Mouse (Mus musculus) adrenal gland, postnatal 10 days (tissue): Measurements from ENCODE around the gene Rtn3. TPM values are rescaled to one million over a fixed set of nuclear protein-coding genes. Genes with fewer than 3 reads are reported as not detected.
A peak's percentile ranks its signal among the peaks of the same experiment; 100 is the strongest.

ENCODE experiments used
- DNase-seq: peaks from one replicate; pipeline ENCODE4 v3.0.0; 2021; ENCODE audit warnings: mixed read lengths
- total RNA-seq, 2 experiments: library from RNA; stranded (reverse); gene quantifications; 2 replicates each; pipeline ENCODE4 v1.2.3; 2021

Rtn3 gene
- total RNA-seq, 2 experiments from 2014 or later = 128 to 139 TPM

DNA sequence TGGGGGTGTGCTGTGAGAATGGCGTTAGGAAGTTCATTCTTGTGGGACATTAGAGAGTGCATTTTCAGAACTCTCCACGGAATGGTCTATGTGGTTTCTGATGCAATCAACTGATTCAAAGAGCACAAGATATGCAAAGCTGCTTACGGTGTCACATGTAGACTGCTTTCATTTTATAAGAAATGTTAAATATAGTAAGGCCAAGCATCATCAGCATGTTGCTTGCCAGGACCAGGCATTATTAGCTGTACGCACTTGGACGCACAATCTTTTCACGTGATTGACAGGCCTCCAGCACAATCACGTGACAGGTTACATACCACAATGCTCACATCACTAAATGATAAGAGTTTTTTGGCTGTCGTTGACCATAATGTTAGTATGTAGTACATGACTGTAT lies 4.6 kb upstream of the Rtn3 start:
- DNase-seq = no peak

DNA sequence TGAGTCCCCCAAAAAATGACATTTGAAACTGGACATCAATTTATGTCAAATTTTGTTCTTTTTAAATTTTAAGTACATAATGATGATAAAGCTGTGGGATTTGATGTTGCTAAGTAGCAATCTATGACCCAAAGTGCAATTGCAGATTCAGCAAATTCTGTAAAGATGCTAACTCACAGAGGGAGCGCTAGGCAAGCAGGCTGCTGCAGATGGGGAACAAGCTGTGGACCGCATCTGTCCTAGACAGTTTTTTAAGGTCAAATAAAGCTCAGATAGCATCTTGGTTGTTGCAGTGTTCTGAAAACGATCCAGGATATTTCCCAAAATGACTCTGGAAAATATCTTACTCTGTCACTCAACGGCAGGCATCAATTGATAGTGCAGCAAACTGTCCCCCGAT lies 995 bp upstream of the Rtn3 start:
- DNase-seq = no peak

DNA sequence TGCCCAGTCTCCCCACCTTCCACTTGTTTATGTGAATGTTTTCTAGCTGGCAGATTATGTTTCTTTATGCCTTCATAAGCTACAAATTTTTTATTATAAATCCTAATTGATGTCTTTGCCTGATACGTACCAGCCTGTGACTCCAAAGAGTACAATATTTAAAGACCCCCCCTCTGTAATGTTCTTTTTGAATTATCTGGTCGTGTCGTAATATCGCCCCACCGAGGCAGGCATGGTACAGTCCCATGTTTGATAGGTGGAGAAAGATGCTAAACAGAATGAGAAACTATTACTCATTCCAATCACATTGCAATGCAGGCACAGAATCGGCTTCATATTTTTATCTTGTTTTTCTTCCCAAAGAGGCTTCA lies 416 bp upstream of the Rtn3 start:
- peak; percentile 20 for DNase-seq

DNA sequence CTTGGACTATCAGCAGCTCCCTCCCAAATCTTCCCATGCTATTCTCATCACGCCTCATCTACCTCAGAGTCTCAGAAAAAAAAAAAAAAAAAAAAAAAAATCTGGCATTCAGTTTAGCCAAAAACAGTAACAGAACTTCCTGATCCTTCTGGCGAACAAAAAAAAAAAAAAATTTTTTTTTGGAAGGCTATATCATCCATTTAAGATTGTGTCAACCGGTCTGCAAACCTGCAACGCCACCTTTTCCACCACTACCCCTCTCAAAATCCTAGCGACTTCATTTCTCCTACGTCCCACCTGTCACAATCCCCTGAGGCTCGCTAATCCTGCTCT lies 849 bp downstream of the Rtn3 start:
- no peak for DNase-seq

DNA sequence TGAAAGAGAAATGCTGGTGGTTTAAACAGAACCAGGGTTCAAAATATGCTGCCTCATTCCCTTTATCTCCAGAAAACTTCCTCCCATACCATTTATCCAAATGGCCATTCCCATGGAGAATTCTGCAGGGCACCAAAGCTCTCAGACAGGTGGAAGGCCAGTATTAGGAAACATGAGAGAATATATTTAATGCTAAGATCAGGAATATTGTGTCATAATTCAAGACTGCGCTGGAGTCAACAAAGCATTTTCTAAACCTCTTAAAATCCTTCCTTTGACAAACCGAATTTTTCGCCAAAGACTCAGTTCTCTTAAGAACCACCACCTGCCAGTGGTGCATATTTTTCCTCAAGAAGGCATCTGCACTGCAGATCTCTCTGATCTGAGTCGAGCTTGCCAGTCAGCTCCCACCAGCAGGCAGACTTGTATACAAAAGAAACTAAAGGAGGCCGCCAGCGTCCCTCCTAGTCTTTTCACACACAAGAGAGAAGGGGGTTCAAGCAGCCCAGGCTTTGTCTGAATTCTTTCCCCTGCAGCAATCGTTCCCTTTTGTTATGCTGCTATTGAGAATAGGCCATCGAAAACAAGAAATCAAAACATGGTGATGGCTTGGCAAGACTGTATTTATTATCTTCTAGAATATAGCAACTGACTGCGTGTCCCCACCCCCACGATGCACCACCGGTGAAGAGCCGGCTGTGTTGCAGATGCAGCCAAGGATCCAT lies 1.4 kb downstream of the Rtn3 start:
- peak; percentile 33 for DNase-seq

DNA sequence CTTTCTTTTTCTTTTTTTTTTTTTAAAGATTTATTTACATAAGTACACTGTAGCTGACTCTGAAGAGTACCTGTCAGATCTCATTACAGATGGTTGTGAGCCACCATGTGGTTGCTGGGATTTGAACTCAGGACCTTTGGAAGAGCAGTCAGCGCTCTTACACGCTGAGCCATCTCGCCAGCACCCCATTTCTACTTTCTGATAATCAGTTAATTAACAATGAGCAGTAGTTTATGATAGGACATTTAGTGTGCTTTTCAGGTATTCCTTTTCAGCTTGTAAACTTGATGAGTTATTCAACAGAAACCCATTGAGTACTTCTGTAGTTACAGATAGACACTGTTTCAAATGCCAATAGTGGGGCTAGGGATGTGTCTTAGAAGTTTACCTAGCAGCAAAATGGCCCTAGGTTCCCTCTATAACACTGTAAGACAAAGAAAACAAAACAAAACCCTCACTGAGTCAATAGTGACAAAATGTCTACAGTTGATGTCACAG lies 3.3 kb downstream of the Rtn3 start:
- DNase-seq = no peak

DNA sequence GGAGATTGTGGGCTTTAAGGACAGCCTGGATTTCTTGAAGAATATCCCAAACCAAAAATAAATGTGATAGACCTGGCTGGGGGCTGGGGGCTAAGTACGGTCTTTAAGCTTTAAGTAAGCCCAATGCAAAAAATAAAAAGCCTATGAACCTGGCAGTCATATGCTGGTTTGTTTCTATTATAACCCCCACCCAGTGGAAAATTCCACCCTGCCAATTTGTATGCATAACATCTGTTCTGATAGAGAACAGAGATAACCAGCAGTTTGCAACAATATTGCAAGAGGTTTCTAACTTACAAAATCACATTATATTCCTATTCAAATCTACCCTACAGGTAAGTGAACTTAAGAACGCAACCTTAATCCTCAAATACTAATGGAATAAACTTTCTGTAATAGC lies 12.4 kb downstream of the Rtn3 start:
- no peak for DNase-seq

DNA sequence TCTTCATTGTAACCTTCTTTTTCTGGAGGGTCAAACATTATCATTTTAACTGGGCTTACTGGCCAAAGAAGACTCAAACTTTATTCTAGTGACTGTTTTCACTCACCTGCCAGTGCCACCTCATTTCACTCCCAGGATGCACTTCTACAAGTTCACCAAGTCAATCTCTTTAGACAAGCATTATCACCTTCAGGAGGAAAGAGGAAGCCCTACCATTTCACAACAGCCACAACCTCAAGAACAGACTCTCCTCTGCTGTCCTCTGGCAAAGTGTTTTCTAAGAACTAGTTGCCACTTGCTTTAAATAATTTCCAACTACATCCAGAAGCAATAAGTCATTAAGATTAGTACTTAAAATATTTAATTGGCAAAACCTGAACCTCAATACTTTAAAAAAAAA lies 15.2 kb downstream of the Rtn3 start:
- DNase-seq = no peak

DNA sequence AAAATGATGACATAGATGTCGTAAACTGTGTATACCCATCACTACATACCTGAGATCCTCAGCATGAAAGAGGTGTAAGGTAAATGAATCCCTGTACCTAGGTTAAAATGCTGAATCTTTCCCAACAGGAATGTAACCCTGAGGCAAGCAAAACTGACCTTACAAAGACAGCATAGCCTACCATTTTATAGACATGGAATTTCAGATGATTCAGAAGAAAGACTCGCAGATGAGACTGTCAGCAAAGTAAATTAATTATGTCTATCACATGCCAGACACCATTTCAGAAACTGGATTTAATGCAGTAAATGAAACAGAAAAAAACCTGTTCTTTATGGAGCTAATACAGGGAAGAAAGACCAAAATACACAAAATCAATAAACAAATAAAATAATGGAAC lies 23.7 kb downstream of the Rtn3 start:
- no peak for DNase-seq

DNA sequence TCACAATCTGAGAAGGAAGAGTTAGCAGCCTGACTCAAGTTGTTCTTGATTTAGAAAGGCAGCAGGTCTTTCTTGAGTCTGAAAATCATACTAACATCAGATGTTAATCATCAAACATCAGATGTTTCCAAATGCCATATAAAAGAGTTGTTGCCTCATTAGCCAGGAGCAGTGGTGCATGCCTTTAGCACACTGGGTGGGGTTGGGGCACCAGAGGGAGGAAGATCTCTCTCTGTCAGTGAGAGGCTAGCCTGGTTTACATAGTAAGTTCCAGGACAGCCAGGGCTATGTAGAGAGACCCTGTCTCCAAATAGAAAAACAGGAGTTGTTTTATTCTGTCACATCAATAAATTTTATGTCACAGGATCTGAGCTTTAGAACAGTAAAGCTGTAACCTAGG lies 24.2 kb downstream of the Rtn3 start:
- DNase-seq = no peak

DNA sequence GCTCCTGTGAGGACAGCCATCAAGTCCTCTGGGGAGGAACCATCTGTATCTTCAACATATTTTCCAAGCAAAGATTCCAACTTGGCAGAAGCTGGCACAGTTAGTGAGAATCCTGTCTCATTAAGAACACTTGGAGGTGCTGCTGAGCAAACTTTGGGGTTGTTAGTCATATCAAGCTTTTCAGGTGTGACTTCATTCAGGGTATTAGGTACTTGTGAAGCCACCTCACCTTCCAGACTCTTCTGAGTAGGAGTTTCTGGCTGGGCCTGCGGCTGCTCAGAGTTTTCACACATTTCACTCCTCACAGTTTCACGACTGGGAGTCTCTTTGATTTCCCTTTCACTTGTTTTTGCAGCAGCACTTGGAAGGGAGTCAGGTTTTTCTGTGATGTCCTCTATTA lies 26.3 kb downstream of the Rtn3 start:
- DNase-seq = no peak

DNA sequence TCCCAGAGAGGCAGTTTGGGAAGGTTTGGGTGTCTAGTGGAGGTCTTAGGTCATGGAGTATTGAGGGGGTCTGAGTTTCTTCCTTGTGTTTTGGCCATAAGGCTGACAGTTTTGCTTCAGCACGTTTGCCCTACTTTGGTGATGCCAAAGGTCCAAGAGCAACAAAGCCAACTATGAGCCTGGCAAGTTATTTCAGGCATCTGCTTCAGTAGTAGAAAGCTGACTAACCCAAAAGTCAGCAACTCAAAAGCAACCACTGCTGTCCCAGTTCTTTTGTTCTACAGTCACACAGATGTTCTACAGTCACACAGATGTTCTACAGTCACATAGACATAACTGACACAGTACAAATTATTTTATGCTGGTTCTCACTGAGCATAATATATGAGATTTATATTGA lies 37.5 kb downstream of the Rtn3 start:
- no peak for DNase-seq

DNA sequence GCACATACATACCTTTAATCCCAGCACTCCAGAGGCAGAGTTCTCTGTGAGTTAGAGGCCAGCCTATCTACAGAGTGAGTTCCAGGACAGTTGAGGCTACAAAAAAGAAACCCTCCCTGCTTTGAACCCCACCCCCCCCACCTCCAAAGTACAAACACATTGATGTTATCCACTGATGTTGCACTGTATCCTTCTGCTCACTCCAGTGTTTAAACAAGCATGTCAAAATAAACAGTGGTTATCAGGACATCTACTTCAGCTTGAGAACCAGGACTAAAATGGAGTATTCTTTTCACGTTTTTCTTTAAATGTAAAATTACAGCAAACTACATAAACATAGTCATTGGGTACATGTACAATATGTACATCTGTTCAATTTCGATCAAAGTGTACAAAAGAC lies 38.0 kb downstream of the Rtn3 start:
- DNase-seq = no peak

DNA sequence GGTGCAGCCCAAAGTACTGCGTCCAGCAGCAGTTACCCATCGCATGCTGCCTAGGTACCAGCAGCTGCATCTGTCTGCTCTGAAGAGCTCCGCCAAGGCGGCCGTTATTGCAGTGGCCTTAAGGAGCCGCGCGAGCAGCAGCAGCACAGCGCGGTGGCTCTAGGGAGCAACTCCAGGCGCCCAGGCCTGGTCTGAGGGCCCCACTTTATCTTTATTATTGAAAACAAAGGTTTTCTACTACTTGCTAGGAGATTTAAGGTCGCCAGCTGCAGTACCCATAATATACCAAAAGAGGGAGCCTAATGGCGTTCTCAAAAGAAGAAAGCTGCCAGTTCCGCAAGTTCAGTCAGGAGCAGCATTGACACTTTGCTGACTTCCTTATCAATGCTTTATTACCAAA lies 41.6 kb downstream of the Rtn3 start:
- peak; percentile 73 for DNase-seq

DNA sequence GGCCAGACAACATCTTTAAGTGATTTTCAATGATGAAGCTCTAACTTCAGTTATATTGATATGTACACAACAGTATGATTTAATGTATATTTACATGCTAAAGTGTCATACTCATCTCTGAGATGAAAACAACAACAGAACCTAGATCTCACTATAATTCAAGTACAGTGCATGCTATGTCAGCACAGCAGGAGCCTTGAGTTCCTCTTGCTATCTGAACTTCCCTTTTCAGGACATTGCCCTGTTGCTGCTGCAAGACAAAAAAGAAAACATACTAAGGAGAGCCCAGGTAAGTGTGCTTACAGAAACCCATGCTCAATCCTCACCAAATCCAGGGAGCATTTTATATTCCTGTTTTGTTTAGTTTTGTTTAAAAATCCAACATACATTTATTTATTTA lies 44.8 kb downstream of the Rtn3 start:
- no peak for DNase-seq

DNA sequence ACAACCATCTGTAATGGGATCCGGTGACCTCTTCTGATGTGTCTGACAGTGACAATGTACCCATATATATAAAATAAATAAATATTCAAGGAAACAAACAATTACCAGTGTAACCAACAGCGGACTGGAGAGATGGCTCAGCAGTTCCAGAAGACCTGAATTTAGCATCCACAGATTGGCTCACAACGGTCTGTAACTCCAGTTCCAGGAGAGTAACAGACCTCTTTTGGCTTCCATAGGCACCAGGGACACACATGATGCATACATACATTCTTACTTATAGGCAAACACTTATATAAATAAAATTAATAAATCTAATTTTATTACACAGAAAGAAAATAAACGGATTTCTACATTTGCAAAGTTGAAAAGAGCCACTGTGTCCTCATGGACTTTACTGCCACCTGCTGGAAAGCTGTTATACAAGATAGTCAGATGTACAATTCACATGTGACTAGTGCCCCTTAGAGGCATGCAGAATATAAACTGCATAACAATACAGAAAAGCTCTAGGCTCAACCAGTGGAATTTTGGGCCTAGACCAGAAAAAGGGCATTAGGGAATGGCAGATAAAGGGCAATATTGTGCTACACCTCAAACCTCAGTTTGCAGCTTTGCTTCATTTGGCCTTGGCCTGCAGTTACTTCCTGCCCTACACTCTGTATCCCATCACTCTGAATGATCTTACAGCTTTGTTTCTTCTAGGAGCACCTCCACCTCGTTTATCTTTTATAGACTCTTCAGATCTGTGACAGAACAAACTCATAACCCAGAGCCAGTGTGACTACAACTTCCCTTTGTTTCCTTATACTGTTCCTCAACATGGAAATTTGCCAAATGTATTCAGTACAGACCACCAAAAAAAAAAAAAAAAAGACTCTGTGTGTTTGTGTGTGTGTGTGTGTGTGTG lies 46.8 kb downstream of the Rtn3 start:
- peak; percentile 59 for DNase-seq

DNA sequence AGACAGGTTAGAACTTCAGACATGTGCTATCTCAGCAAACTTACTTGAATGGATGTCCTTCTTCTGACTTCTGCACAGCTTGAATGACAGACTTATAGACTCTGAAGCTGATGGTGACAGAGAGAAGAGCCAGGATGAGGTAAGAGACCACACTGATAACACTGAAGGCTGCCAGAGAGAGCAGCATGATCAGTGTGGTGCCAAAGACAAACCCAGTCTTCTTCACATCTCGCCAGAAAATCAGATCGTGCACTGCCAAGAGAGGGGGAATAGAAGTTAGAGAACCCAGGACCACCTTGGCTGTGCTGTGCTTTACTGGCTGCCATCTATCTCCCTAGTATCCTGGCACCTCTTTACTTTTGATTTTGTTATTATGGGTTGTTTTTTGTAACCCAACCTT lies 48.2 kb downstream of the Rtn3 start:
- DNase-seq = no peak

DNA sequence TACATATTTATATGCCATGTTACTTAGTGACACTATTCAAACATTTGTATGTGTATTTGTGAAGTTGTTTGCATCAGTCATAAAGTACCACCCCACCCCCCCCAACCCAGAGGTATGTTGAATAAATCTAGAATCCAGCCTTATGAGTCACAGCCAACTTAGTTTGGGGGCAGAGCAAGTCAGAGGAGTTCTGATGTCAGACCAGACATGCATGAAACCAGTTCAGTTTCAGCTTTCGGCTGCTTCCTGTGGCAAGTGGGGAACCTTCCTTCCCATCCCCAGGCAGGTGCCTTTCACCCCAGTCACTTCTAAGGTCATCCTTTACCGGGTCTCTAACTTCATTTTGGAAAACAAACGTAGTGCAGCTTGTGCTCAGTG lies 57.7 kb downstream of the Rtn3 start:
- DNase-seq = no peak

DNA sequence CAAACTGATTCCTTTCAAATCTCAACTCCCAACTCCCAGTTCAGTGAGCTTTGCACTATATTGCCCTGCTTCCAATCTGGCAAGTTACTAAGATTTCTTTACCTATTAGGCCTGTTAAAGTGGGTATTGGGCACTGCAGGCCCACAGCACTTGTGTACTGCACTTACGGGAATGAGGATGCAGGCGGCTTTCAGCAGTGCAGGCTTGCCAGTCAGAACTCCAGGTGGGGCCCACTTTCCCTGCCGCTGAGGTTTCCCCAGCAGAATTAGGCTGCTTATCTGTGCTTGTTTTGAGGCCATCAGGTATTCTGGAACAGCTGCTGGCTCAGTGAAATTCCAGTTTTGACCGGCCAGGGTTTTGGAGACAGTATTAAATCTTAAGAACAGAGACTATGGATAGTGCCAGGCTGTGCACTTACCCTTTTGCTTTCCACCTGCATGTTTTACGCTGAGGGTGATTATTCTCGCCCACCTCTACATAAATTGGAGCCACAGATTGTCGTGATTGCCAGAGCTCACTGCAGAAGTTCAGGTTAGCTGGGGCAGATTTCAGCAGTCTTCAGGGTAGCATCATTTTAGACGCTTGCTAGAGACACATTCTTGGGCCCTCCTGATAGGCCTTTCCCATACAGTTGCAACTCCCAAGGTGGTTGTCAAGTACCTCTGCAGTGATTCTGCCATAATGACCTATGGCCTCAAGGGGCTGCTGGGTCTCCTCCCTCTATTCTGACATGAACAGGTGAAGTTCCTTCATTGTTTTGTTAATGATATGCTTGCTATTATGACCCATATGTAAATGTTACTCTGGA lies 58.3 kb downstream of the Rtn3 start:
- no peak for DNase-seq

DNA sequence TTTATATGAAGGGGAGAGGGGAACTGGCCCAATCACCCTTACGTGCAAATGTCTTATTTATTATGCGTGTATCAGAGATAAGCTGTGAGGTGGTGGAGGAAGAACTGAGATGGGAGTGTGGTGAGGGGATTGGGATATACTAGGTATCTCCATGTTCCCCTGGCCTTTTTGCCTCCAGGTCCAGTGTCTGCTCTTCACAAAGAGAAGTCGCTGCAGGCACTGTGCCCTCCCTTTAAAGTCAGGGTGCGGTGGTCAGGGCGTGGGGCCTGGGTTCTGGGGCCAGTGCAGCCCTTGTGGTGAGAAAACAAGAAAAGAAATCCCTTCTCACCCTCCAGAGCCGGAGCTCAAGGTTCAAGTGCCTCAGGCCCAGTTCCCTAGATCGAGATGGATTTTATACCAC lies 59.0 kb downstream of the Rtn3 start:
- DNase-seq = no peak

DNA sequence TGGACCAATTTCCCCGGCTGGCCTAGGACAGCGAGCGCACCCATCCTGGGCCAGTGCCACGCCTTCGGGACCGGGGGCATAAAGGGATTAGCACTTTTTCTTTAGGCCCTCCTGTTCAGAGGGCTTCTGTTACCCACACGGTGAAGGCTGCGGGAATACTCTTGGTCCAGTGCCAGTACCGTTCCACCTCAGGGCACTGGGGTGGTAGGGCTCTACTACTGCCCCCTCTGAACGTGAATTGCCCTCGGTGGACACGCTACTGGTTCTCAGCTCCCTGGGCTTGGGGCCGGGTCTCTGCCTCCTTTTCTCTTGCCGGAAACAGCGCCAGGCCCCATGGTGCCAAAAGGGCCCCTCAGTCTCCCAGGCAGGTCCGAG lies 59.4 kb downstream of the Rtn3 start:
- DNase-seq = no peak

DNA sequence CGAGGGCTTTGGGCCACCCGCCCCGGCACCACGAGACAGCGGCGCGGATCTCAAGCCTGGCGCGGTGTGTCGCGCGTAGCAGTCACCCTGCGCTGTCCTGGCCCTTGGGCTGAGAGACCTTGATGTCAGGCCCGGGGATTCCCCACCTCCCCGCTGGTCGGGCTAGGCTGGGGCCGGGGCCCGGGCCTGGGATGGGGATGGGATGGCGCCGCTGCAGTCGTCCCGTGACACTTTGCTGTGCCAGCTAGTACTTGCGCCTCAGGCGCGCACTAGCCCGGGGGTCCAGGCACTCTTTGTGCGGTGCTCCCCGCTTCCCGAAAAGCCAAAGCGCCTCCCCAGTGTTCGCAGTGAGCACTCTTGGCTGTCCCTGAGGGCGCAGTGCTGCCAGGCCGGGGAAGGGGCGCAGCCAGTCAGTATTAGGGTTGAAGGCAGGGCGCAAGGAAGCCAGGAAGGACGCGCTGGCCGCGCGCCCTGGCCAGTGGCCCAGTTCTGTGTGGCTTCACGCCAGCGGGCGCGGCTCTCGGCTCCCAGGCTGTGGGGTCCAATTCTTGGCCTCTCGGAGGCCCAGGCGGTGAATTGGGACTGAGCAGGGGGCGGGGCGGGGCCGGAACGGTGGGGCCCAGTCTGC lies 59.9 kb downstream of the Rtn3 start:
- DNase-seq = peak; percentile 93

DNA sequence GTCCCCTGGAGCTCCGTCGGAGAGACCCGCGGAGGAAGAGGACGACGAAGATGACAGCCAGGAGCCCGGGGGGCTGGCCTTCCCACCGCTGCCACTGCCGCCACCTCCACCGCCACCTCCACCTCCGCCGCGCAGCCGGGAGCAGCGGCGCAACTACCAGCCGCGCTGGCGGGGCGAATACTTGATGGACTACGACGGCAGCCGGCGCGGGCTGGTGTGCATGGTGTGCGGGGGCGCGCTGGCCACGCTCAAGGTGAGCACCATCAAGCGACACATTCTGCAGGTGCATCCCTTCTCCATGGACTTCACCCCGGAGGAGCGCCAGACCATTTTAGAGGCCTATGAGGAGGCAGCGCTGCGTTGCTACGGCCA lies 60.4 kb downstream of the Rtn3 start:
- DNase-seq = no peak
